Mouse (Mus musculus) layer of hippocampus, postnatal 14 days (tissue): Measurements from ENCODE around the gene Rpl18a. TPM values are rescaled to one million over a fixed set of nuclear protein-coding genes. Genes with fewer than 3 reads are reported as not detected.
"Not testable (repeated sequence)": the region's sequence is repeated elsewhere in the genome, so short reads cannot be mapped to it uniquely, and the experiment has no call there.

ENCODE experiments used
- DNase-seq, 2 experiments: peaks; one replicate each; pipeline ENCODE4 v3.0.0; 2021 to 2022; ENCODE audit warnings: low spot score in 2 of 2, mixed read lengths in 1 of 2
- total RNA-seq, 2 experiments: library from RNA; stranded (reverse); gene quantifications; 2 replicates each; pipeline ENCODE4 v1.2.3; 2021

The Rpl18a gene
- total RNA-seq, 2 experiments from 2014 or later: 673 to 736 TPM

- no peak for DNase-seq
Measured at GRCm38 (mm10) chr8:70904532-70904931, 7.3 kb upstream of the Rpl18a start.

- no peak for DNase-seq
Measured at GRCm38 (mm10) chr8:70903582-70903981, 6.4 kb upstream of the Rpl18a start.

- DNase-seq: no peak
Measured at GRCm38 (mm10) chr8:70903112-70903511, 5.9 kb upstream of the Rpl18a start.

GRCm38 (mm10) chr8:70902211-70902610 lies 5.0 kb upstream of the Rpl18a start:
- DNase-seq: no peak

GRCm38 (mm10) chr8:70900872-70901387 lies 3.7 kb upstream of the Rpl18a start:
- DNase-seq: no peak

- DNase-seq: no peak
Measured at GRCm38 (mm10) chr8:70899226-70899625, 2.0 kb upstream of the Rpl18a start.

- no peak for DNase-seq
Measured at GRCm38 (mm10) chr8:70898661-70899198, 1.5 kb upstream of the Rpl18a start.

- peak; percentile 85 to 88 for DNase-seq
Measured at GRCm38 (mm10) chr8:70897681-70898413, 635 bp upstream of the Rpl18a start.

- no peak for DNase-seq
Measured at GRCm38 (mm10) chr8:70896316-70897020, 744 bp downstream of the Rpl18a start.

GRCm38 (mm10) chr8:70895571-70896259 lies 1.5 kb downstream of the Rpl18a start:
- not testable (repeated sequence) for DNase-seq

- DNase-seq: no peak
Measured at GRCm38 (mm10) chr8:70894771-70895545, 2.3 kb downstream of the Rpl18a start.

GRCm38 (mm10) chr8:70894385-70894720 lies 2.9 kb downstream of the Rpl18a start:
- no peak for DNase-seq

GRCm38 (mm10) chr8:70893656-70894384 lies 3.4 kb downstream of the Rpl18a start:
- peak; percentile 52 to 75 for DNase-seq

- DNase-seq: no peak
Measured at GRCm38 (mm10) chr8:70892896-70893655, 4.1 kb downstream of the Rpl18a start.

GRCm38 (mm10) chr8:70892022-70892895 lies 5.0 kb downstream of the Rpl18a start, which contains the start of gene Slc5a5:
TSS of gene Slc5a5 (minus strand) at chr8:70892757.
- DNase-seq: no peak

- DNase-seq: no peak
Measured at GRCm38 (mm10) chr8:70891356-70891755, 5.9 kb downstream of the Rpl18a start.

- no peak for DNase-seq
Measured at GRCm38 (mm10) chr8:70890656-70891055, 6.6 kb downstream of the Rpl18a start.

- no peak for DNase-seq
Measured at GRCm38 (mm10) chr8:70887669-70888068, 9.5 kb downstream of the Rpl18a start.
